Mouse (Mus musculus): ENCODE measurements around the gene Cobll1. TPM values are rescaled to one million over a fixed set of nuclear protein-coding genes. Genes with fewer than 3 reads are reported as not detected.

Gene Cobll1
- total RNA-seq, 1 experiment from 2014 or later: 274 TPM

DNA sequence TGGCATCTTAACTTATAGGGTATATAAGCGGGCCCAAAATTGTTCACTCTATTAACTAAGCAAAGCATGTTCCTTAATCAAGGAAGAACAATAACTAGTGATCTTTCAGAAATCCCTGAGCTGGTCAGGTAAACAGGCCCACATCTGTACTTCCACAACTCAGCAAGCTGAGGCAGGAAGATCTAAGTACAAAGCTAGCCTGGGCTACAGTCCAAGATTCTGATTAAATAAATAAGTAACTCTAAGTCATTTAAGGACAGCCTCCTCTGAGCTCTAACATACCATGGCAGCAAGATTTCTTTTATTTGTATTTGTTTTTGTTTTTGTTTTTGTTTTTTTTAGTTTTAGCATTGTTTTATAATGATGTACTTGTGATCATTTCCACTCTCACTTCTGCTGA lies 42.2 kb downstream of the Cobll1 start:
- DNase-seq: no peak

DNA sequence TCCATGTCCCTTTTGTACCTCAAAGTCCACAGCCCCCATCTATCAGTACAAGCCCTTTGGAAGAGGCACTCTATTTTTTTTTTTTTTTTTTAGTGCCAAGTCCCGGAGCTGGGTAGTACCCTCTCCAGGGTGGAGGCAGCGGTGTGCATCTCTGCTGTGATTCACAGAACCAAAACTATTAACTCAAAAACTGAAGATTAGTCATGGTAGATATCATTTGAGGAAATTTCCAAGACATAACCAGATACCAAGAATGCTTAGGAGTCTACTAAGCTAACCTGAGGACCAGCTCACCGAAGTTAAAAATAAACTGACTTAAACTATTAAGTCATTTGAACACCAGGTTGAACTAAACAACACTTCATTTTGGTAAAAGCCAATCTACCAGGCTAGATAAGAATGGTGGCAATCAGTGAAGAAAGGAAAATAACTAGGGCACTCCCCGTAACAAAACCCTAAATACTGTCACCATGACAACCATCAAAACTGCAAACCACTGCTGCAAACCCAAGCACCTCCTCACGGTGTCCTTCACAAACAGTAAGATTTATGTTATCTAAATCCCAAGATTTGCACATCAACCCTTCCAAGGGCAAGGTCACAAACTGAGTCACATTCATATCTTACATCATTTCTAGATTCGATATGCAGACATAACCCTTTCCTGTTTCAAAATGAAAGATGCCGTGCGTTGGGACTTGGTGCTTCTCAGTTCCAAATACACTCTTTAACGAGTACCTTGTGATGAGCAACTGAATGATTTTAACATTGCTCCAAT lies 43.8 kb downstream of the Cobll1 start:
- no peak for DNase-seq

DNA sequence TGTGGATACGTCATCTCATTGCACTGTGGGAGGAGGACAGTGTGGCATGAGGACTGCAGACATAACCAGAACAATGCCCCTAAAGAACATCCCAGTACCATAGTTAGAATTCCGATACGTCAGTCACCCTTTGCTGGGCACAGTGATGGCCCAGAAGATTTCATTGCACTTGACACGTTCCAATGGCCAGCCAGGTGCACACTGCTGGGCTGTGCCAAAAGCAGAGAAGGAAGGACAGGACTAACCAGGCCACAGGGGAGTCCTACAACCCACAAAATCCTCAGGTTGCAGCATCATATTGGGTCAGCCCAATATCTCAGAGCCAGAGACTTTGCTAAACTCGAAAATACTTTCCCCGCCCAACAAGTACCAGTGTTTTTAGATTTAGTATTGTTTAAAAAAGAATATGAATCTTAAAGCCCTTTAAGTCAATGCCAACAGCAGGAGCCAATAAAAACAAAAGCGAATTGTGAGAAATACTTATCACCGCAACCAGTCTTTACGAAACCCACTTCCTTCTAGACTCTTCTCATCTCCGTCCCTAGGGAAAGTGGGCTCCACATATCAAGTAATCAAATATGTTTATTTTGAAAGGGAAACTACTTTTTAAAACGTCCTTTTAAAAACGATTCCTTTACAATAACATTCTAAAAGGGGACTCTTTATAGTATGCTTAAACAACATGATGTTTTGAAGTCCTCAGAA lies 46.0 kb downstream of the Cobll1 start:
- no peak for DNase-seq

DNA sequence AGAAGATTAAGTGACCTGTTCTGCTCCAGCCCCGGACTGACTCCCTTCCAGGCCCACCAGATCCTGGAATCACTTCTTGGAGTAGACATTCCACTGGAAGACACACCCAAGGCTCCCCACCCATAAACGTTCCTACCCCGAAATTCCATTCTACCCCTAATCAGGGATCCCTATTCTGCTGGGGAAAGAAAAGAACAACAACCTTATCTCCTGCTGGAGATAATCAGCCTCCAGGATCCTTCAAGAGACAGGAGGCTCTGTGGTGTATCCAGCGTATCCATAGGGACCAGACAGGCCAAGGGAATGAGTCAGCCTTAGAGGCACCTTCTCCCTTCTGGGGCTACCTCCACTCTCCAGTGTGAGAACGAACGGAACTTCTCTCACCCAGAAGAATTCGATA lies 47.8 kb downstream of the Cobll1 start:
- DNase-seq: no peak

DNA sequence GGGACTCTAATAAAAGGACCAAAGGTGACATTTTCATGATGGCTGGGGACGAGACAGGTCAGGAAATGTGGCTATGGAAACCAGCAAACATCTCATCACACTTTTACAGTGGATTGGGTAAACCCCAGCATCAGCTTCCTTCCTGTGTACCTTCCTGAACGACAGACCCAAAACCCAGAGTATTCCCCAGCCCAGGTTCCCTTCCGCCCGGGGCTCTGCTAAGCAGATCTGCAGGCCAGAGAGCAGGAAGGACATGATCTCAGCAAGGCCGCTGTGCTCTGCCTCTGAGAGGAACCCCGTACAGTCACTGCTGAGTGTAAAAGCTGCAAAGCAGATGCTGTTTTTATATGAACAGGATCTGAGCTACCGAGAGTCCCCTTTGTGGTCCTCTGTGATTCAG lies 49.9 kb downstream of the Cobll1 start:
- DNase-seq: peak; percentile 35

DNA sequence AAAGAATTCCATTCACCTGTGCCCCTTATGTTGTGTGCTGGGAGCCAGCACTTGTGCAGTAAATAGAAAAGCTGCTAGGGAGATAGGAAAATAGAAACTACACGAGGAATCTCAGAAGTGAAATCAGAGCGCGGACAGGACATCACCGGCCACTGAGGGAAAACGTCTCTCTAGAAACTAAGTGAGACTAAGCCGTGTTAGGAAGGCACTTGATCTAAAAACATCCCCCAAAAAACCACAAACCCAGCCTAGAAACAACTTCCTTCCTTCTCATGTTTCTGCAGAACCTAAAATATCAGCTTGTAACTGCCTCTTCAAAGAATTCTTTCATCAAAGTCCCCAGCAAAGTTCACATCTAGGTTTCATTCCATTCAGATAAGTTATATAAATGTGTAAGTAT lies 50.6 kb downstream of the Cobll1 start:
- DNase-seq: no peak

DNA sequence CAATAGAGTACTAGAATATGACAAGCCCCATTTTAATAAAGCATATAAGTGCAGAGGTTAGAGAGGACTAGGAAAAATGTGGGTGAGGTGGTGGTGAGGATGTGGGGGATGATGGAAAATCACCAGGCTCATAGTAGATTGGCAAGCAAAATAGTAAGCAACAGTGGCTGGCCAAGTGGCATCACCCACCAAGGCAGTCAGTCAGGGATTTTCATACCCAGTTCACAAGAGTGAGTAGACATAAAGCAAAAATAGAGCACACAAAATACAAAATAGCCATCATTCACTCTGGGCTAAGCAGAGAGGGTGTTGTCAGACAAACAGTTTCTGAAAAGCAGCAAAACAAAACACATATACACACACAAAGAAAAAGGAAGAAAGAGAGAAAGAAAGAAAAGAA lies 51.6 kb downstream of the Cobll1 start:
- no peak for DNase-seq

DNA sequence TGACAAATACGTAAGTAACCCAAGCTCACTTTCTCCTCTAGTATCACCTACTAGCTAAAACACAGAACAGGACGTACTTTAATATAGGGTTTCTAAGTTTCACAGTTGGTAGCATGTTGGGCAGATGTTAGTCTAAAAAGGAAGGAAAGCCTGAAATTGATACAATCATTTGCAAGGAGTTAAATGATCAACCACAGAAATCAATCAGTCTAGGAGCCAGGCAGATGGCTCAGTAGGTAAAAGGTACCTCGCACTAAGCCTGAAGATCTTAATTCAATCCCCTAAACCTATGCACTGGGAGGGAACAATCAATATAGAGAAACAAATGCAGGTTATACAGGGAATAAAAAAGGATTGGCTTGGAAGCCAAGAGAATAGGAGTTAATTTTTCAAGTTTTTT lies 52.0 kb downstream of the Cobll1 start:
- no peak for DNase-seq

DNA sequence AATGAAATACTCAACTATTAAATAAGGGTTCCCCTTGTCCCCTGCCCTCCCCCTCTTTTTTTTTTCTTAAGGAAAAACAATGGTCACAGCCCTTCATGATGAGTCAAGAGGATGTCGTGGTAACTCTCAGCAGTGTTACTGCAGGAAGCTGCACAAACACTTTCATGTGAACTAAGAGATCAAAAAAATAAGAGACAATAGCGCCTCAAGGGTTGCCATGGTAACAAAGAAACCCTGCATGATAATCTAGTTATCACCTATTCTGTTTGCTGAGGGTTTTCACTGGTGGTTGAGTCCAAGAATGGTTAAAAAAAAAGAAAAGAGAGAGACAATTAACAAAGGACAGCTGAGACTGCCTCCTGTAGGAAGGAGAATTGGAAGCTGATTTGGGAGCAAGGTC lies 56.5 kb downstream of the Cobll1 start:
- DNase-seq: no peak

DNA sequence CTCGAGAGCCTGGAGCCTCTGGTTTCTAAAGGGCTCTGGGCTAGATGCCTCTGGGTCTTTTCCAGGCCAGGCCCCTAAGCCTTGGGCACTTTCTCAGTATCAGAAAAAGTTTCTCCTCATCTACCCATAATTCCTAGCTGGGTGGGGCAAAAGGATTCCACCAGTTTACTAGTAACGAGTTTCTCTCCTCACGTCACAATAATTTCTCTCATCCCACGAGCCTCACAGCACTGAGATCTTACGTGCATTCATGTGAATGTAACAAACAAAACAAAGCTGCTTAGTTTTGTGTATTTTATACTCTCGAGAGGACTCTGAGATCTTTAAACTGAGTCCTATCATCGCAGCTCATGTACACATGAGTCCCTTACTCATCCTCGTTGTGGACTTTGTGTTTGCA lies 57.5 kb downstream of the Cobll1 start:
- no peak for DNase-seq

DNA sequence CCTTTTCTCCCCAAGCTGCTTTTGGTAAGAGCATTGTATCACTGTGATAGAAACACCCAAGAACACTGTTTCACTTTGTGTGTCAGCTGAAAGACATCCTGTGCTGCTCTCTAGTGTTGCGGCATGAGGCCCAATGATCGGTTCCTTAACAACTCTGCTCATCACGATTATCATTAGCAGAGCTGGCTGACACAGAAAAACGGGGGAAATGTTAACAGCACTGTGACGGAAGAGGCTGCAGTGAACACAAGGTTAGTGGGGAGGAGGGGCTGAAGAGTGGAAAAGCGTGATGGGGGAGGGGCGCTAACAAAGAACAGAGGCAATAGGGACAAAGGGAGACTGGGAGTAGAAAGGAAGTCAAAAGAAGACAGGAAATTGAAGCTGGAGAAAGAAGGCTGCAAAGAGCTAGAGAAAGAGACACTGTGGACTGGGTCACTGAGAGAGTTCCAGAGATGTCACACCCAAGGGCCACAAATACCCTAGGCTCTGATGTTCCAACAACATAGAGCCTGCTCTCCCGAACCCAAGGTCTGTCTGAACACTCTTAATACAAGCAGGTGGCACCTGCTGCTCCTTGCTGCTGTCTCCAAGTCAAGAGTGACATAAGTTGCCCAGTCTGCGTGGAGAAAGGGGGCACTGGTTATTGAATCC lies 58.0 kb downstream of the Cobll1 start:
- DNase-seq: no peak

DNA sequence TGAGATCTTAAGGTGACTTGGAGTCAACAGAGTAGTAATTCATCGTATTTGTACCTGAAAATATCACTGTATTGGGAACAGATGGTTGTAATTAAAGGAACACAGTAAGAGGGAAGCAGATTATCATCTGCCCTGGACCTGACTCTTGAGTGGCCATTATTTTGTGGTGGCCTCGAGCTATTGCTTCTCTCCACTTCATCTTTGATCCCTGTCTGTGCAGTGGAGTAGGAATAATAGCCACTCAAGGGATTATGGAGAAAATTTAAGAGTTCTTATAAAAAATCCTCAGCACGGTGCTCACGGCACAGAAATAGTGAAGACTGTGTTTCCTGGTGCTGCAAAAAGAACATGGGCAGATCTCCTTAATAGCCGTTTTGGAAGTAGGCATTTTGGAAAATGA lies 63.6 kb downstream of the Cobll1 start:
- DNase-seq: no peak

DNA sequence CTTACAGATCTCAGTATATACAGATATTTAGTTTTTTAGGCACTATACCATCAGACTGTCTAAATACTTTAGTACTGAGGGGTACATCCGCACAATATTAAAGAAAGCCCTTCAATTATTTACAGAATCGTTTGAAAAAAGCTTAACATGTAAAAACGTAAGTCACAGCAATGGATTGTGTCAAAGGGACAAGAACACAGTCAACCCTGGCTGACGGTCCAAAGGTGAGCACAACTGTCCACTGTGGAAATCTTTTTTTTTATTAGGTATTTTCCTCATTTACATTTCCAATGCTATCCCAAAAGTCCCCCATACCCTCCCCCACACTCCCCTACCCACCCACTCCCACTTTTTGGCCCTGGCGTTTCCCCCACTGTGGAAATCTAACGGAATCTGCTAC lies 67.1 kb downstream of the Cobll1 start:
- DNase-seq: no peak

DNA sequence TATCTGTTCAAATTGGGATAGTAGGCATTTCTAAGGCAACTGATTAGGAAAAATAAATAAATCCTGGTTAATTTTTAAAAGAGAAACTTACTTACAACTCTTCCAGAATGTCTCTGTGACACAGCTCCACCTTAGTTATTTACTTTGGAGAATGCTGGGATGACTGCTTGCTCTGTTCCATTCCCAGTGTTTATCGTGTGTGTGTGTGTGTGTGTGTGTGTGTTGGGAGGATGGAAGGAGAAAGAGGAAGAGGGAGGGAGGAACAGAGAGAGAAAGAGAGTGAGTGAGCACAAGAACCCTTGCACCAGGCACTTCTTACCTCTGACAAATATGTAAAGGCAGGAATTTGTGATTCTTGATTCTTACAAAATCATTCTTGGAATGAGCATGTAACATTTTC lies 67.7 kb downstream of the Cobll1 start:
- no peak for DNase-seq

DNA sequence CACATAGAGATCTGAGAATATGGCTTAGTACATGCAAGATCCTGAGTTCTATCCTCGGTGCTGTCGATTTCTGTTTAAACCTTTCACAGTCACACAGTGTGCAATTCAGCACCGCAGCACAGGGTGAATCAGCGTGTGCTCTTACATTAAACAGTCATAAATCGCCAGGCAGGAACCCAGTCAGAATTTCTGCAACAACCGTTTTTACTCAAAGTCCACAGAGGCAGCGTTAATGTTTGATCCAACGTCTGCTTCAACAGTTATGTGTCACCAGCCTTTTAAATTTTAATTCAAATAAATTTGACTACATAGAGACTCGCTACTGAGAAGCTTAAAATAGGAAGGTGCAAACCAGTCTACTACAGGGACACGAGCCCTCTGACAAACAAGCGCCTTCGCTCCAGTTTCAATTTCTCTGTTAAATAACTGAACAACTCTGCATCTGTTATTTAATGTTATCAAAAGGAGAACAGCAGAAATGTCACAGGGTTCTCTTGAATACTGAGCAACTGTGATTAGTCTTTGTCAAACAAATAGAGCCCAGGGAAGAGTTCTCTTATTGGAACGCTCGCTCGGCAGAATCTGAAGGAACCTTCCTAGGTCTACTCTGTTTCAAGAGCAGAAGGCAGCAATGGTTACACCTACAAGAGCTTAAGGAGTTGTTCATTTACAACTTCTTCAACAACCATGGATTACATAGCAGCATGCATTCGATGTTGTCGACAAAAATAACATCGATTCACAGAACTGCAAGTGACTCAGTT lies 68.3 kb downstream of the Cobll1 start:
- no peak for DNase-seq

DNA sequence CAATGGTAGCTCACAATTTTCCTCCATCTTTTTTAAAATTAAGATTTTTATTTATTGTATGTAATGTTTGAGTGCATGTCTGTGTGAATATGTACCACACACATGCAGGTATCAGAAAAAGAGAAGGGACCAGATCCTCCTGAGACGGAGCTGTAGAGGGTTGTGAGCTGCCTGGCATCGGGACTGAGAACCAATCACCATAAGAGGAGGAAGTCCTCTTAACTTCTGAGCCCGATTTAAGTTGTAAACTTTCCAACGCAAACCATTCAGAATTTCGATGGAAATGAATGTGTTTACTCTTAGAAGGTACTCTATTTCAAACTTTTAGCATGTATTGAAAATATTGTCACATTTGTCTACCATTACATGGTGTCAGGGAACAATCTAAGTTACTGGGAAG lies 68.9 kb downstream of the Cobll1 start:
- no peak for DNase-seq

DNA sequence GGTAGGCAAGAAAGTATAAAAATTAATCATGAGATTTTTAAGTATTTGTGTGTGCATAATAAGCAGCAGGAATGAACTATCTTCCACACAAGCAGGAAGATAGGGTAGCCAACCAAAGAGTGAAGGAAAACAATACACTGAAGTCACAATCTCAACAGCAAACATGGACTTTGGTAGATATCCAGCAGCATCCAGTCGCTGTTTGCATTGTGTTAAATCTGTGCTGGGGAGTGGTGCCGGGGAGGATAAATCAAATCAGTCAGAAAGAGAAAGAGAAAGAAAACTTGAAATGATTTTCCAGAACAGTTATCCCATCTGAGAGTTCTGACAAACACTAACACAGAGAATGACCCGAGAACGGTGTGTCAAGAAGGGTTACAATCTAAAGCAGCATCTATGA lies 75.2 kb downstream of the Cobll1 start:
- DNase-seq: no peak

DNA sequence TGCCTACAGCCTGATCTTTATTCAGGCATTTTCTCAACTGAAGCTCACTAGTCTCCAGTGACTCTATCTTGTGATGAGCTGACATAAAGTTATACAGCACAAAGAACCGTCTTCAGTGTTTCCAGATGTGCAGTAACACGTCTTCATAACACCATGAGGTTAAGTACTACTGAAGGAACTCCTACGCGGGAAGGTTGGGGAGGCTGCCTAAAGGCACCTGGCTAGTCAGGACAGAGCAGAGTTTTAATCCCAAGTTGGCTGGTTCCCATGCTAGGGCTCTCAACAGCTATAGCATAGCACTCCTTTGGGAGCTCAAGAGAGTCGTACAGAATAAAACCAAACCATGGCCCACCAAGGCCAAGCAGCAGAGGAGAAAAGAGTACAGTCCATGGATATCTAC lies 76.6 kb downstream of the Cobll1 start:
- DNase-seq: no peak

DNA sequence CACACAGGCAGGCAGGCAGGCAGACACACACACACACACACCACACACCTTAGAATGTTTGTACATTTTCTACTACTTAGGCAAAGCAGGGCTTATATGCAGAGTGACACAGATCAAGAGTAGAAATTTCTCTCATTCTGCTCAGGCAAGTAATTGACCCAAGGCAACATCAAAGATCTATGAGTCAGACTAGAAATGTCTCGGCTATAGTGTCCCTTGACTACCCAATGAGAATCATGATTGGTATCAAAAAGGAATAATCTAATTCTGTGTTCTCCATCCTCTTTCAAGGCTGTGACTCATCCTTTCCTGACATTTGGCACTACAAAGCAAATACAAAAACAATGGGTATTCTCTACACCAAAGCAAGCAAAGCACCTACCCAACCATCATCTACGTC lies 77.5 kb downstream of the Cobll1 start:
- DNase-seq: no peak

DNA sequence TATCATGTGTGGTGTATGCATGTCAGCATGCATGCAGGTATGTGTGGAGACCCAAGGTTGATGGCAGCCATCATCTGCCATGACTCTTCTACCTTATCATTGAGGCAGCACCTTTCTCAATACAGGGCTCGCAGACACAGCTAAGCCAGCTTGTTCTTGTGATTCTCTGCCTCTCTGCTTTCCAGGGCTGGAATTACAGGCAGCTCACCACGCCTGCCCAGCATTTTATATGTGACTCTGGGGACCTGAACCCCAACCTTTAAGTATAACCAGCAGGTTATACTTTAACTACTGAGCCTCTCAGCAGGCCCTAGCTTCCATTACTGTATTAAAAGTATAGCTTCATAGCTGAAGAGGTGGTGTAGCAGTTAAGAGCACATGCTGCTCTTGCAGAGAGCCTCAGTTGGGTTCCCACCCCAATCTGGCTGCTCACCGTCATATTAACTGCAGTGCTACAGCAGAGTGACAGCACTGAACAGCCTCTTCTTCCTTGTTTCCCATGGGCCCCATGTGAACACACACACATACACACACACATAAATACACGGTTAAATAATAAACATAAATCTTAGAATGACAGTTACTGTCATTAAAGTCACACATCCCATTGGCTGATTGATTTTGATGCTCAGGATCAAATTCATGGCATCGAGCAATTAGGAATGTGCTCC lies 81.1 kb downstream of the Cobll1 start:
- DNase-seq: no peak

DNA sequence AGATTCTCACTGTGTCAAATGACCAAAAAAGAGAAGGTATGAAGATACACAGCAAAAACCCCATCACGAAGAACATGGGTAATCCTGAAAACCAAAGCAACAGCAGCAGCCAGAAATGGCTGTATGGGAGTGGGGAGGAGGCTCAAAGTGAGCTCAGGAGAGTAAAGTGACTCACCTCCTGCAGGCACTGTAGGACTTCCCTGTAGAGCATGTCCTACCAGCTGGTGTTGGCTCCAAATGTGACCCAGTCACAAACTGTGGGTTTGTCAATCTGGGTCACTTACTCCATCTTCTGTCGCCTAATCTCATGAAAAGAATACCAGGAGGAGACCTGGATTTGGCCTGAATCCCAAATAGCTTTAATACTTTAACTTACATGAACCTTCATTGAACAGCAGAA lies 81.9 kb downstream of the Cobll1 start:
- DNase-seq: no peak

DNA sequence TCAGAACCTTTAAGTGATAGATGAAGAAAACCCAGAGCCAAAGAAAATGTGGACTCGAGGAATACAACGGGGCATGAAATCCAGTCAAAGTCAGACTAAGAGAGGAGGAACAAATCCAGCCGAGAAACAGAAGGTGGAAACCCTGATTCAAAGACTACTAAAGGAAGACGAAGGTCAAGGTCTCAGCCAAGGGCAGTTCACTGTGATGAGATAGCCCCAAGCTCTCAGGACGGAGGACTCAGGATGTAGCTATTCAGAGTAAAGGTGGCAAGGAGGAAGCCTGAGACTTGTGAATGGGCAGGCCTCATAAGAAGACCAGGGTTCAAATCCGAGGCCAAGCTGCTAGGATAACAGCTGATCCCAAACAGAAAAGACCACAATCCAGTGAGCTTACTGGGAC lies 90.3 kb downstream of the Cobll1 start:
- DNase-seq: no peak

All from adrenal gland, postnatal 25 days (tissue).